Mouse (Mus musculus) hindbrain, postnatal 0 days (tissue): ENCODE results near the gene Ttl. TPM values are rescaled to one million over a fixed set of nuclear protein-coding genes. Genes with fewer than 3 reads are reported as not detected.

Source experiments
- ATAC-seq: fragments of 200-750 bp; cut with Nextera tagmentation; 2 replicates; pipeline ENCODE4 v1.8.0; 2017; ENCODE audit warnings: mild to moderate bottlenecking, moderate TSS enrichment, moderate library complexity
- DNase-seq: peaks from one replicate; pipeline ENCODE4 v3.0.0-alpha.2; 2015; ENCODE audit warnings: low spot score
- H3K27ac ChIP-seq: fragments of 300-500 bp; sonication (generic); 2 replicates; pipeline ENCODE4 v1.5.1; 2014; ENCODE audit warnings: mild to moderate bottlenecking
- H3K27me3 ChIP-seq: fragments of 300-500 bp; sonication (generic); 2 replicates; pipeline ENCODE4 v1.6.1; 2014; ENCODE audit warnings: low read length, mixed read lengths; ENCODE audit not compliant: insufficient read depth
- H3K36me3 ChIP-seq: fragments of 300-500 bp; sonication (generic); 2 replicates; pipeline ENCODE4 v1.6.1; 2014; ENCODE audit warnings: low read length, mixed read lengths; ENCODE audit not compliant: insufficient read depth
- H3K4me1 ChIP-seq: fragments of 300-500 bp; sonication (generic); 2 replicates; pipeline ENCODE4 v1.6.1; 2014; ENCODE audit warnings: antibody characterized with exemption, low read length, mixed read lengths; ENCODE audit not compliant: insufficient read depth
- H3K4me2 ChIP-seq: fragments of 300-500 bp; sonication (generic); 2 replicates; pipeline ENCODE4 v1.6.1; 2014; ENCODE audit warnings: low read depth, mild to moderate bottlenecking, low read length, moderate library complexity, mixed read lengths
- H3K4me3 ChIP-seq: fragments of 300-500 bp; sonication (generic); 2 replicates; pipeline ENCODE4 v1.5.1; 2014; ENCODE audit warnings: low read length
- H3K9ac ChIP-seq: fragments of 300-500 bp; sonication (generic); replicated peaks from 2 replicates; pipeline ENCODE4 v1.6.1; 2014; ENCODE audit warnings: mild to moderate bottlenecking, low read length, moderate library complexity, mixed read lengths
- H3K9me3 ChIP-seq: fragments of 300-500 bp; sonication (generic); 2 replicates; pipeline ENCODE4 v1.6.1; 2016; ENCODE audit warnings: low read length, mixed read lengths
- CTCF ChIP-seq: IDR thresholded peaks from 2 replicates; pipeline ENCODE4 v1.5.1; 2016; ENCODE audit warnings: antibody characterized with exemption, control low read depth, low read depth
- WGBS: fragments of 180-500 bp; shearing (Covaris S2); extraction: QIAGEN DNeasy Blood & Tissue Kit; methylation state at CpG from one replicate; pipeline ENCODE4 v1.1.7; 2014; 5-methylcytosine and 5-hydroxymethylcytosine counted together
- polyA plus RNA-seq: library from polyadenylated mRNA; unstranded; fragments of >200 nt; fragmentation: Nextera tagmentation; extraction: Ambion mirVana; gene quantifications from 2 replicates; pipeline ENCODE4 v1.2.1, GENCODE M21; 2015
- total RNA-seq: library from RNA; depleted of rRNA; stranded (reverse); fragments of >200 nt; gene quantifications from 2 replicates; pipeline ENCODE4 v1.2.3, GENCODE M21; 2014

The Ttl gene
- total and polyA plus RNA-seq, 2 experiments from 2014 or later: 34.1 to 57.7 TPM

DNA sequence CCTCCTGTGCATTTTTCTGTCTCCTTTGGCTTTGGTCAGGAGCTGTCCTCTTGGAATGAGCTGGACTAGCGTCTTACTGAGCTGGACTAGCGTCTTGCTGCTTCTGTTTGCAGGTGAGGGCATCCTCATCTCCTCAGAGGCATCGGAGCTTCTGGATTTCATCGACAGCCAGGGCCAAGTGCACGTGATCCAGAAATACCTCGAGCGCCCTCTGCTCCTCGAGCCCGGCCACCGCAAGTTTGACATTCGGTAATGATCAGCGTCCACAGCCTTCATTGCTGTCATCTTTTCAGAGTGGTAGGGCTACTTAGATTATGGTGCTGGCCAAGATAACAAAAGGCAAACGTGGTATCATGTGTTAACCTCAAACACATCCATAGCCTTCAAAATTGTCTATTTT, 15.4 kb downstream of the Ttl start:
- DNase-seq: no peak

DNA sequence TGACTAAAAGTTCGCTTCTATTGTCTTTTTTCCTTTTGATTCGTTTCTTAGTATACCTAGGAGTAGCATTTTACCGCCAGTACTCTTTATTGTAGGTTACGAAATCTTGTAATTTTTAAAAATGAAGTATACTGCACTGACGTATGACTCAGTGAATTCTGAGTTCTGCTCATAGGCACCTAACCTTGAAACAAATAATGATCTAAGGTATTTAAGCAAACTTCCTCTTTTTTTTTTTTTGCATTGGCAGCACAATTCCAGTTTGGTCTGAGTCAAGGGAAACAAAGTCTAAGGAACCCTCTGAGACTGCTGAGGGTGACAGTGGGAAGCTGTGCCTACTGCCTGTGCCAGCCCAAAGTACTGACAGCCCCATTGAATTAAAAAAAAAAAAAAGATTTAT, 17.8 kb downstream of the Ttl start:
- Histone ChIP-seq H3K36me3 (peaks cover 42% of the 10 kb centered on the region), H3K9me3 (no peaks in the 10 kb centered on the region)

More for the DNA sequence above, 15.4 kb downstream of the Ttl start:
- Histone ChIP-seq H3K4me2 (no peak overlapping the region), H3K4me1 (no peaks in the 10 kb centered on the region), H3K36me3 (peaks cover 48% of the 10 kb centered on the region), H3K9me3 (no peaks in the 10 kb centered on the region), H3K9ac (no peak overlapping the region), H3K27ac (no peak overlapping the region), H3K4me3 (no peak overlapping the region), H3K27me3 (no peaks in the 10 kb centered on the region)
- no peak for ATAC-seq
- TF ChIP-seq CTCF: peak; percentile 17; the same call in 1 of the 2 replicates
- WGBS: 72% methylated on average over 13 of the region's 13 CpGs

DNA sequence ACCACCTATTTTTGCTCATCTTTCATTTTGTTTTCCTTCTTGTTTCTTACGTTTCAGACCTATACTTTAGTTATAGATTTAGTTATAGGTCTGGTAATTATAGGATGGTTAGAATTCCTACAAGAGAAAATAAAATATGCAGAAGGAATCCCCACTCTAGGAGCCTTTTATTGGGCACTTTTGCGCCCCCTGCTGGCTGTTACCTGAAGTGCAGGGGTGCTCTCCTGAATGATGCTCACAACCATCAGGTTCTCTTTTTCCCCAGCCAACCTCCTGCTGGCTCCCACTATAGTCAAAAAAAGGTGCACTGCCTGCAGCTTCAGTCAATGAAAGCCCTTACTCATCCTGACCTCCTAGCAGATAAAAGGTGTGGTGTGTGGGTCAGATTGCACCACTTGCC, 19.2 kb downstream of the Ttl start:
- TF ChIP-seq CTCF: peak; percentile 72
- no peak overlapping the region for H3K4me3 ChIP-seq
- H3K4me2 ChIP-seq: no peak overlapping the region
- peaks cover 47% of the 10 kb centered on the region for H3K36me3 ChIP-seq
- WGBS: 57% methylated on average over 2 of the region's 2 CpGs
- H3K27me3 ChIP-seq: no peaks in the 10 kb centered on the region
- H3K27ac ChIP-seq: no peak overlapping the region
- no peaks in the 10 kb centered on the region for H3K4me1 ChIP-seq
- no peak overlapping the region for H3K9ac ChIP-seq
- DNase-seq (peak; percentile 50), ATAC-seq (no peak)
- no peaks in the 10 kb centered on the region for H3K9me3 ChIP-seq

More for the DNA sequence above, 17.8 kb downstream of the Ttl start:
- H3K4me3 ChIP-seq: no peak overlapping the region
- H3K4me1 ChIP-seq: no peaks in the 10 kb centered on the region
- ATAC-seq: no peak
- no peak overlapping the region for H3K4me2 ChIP-seq
- no peak for TF ChIP-seq CTCF
- no peak overlapping the region for H3K9ac ChIP-seq
- H3K27ac ChIP-seq: no peak overlapping the region
- DNase-seq: no peak
- 90% methylated on average over 5 of the region's 5 CpGs for WGBS
- no peaks in the 10 kb centered on the region for H3K27me3 ChIP-seq

DNA sequence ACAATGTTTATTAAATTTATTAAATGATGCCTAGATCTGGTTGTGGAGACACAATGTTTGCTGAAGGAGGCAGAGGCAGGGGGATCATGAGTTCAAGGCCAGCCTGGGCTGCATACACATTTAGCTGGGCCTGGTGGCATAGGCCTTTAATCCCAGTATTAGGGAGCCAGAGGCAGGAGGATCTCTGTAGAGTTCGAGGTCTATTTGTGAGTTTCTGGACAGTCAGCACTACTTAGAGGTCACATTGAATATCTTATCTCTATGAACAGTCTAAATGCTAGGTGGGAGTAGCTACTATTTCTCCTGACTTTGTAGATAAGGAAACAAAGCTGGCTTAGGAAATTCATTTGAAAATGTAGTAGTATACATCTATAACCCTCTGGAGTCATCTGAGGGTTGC, 21.8 kb downstream of the Ttl start:
- no peaks in the 10 kb centered on the region for H3K27me3 ChIP-seq
- no peak overlapping the region for H3K4me3 ChIP-seq
- DNase-seq (no peak), ATAC-seq (no peak)
- H3K9ac ChIP-seq: no peak overlapping the region
- no peak overlapping the region for H3K27ac ChIP-seq
- no peaks in the 10 kb centered on the region for H3K4me1 ChIP-seq
- no peaks in the 10 kb centered on the region for H3K9me3 ChIP-seq
- H3K4me2 ChIP-seq: no peak overlapping the region
- H3K36me3 ChIP-seq: peaks cover 37% of the 10 kb centered on the region
- WGBS: 96% methylated on average over 1 of the region's 1 CpGs
- TF ChIP-seq CTCF: no peak

DNA sequence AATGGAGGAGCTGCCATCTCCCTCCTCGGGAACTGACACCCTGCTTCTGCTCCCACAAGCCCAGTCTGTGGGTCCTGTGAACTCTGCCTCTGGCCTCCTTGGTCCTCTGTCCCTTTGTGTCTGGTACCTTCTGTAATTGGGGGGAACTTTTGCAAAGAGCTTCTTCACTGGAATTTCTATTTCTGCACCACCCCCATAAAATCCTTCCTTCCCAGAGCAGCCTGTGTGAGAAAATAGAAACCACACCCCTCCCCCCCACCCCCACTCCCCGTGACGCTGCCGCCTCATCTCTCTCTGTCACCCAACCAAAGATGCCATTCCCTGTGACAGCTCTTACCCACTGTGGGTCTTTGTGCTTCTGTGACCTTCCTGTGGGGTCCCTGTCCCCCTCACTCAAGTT, 24.6 kb downstream of the Ttl start:
- DNase-seq (no peak), ATAC-seq (no peak)
- H3K36me3 ChIP-seq: peaks cover 42% of the 10 kb centered on the region
- H3K4me3 ChIP-seq: no peak overlapping the region
- no peak overlapping the region for H3K27ac ChIP-seq
- 50% methylated on average over 4 of the region's 4 CpGs for WGBS
- no peaks in the 10 kb centered on the region for H3K4me1 ChIP-seq
- no peaks in the 10 kb centered on the region for H3K9me3 ChIP-seq
- H3K9ac ChIP-seq: no peak overlapping the region
- TF ChIP-seq CTCF: no peak
- H3K4me2 ChIP-seq: no peak overlapping the region
- H3K27me3 ChIP-seq: no peaks in the 10 kb centered on the region

DNA sequence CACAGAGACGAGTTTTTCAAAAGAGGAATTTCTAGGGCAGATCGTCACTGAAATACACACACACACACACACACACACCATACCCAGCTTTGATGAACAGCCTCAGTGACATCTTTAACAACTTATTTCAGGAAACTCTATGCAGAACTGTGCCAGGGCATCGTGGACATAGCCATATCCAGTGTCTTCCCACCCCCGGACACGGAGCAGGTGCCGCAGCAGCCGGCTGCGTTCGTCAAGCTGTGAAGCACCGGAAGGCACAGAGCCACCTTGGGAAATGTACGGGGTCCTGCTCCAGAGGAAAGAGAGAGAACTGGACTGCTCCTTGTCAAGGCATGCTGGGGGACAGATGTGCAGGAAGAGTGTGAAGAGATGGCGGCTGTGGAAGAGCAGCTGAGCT, 27.1 kb downstream of the Ttl start:
- no peak overlapping the region for H3K4me2 ChIP-seq
- DNase-seq (no peak), ATAC-seq (no peak)
- H3K27ac ChIP-seq: no peak overlapping the region
- no peak overlapping the region for H3K9ac ChIP-seq
- no peak overlapping the region for H3K4me3 ChIP-seq
- no peaks in the 10 kb centered on the region for H3K4me1 ChIP-seq
- H3K9me3 ChIP-seq: no peaks in the 10 kb centered on the region
- peaks cover 35% of the 10 kb centered on the region for H3K36me3 ChIP-seq
- WGBS: 88% methylated on average over 12 of the region's 12 CpGs
- no peaks in the 10 kb centered on the region for H3K27me3 ChIP-seq
- TF ChIP-seq CTCF: no peak

DNA sequence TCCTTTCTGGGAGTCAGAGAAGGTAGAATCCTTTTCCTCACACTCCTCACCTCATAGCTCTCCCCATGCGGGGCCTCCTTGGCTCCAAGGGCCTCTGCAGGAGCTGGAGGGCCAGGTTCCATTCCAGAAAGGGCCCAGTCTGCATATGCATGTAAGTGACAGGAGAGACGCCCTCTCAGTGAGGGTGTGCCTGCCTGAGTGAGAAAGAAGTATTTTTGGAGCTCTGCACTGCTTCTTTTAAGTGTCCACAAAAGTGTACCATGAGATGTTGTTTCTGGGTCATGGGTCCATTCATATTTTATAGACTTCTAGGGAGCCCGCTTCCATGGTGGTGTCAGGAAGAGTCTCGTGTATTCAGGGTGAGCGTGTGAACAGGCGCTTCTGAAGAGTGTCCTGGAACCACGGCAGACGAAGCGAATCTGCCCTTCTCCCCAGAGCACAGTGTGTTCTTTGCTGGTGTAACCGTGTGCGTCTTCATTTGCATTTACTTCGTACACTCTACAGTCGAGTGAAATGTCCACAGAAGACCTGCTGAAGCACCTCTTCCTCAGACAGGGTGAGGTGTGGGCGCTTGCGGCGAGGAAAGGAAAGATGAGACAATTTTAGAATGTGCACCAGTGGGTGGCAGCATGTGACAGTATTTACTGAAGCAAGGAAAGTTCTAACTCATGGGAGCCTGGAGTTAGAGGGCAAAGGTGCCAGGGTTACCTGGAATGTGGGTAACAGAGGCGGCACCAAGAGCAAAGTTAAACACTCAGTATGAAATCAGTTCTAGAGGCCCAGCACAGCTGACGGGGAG, 28.4 kb downstream of the Ttl start:
- 89% methylated on average over 18 of the region's 18 CpGs for WGBS

More for the DNA sequence above, 28.4 kb downstream of the Ttl start:
- Histone ChIP-seq H3K9me3 (no peaks in the 10 kb centered on the region), H3K4me2 (no peak overlapping the region), H3K4me1 (no peaks in the 10 kb centered on the region), H3K27ac (no peak overlapping the region), H3K36me3 (peaks cover 25% of the 10 kb centered on the region), H3K4me3 (no peak overlapping the region), H3K9ac (no peak overlapping the region), H3K27me3 (no peaks in the 10 kb centered on the region)
- DNase-seq (no peak), ATAC-seq (no peak)
- peak; percentile 6; the same call in 1 of the 2 replicates for TF ChIP-seq CTCF
